Mouse (Mus musculus) thymus, adult 2 months (tissue): ENCODE data around the gene Ctf2.

Experiments used
- CTCF ChIP-seq: fragments of 200-500 bp; IDR thresholded peaks from 2 replicates; pipeline ENCODE4 v1.5.1; 2012; ENCODE audit warnings: mild to moderate bottlenecking, control low read depth, low read length, moderate library complexity, borderline replicate concordance; ENCODE audit not compliant: control insufficient read depth, poor library complexity, insufficient read depth; ENCODE audit errors: extremely low read depth
- POLR2A ChIP-seq: fragments of 200-500 bp; IDR thresholded peaks from 2 replicates; pipeline ENCODE4 v1.6.1; 2012; ENCODE audit warnings: mild to moderate bottlenecking, low read length, control low read depth, moderate library complexity; ENCODE audit not compliant: control insufficient read depth, poor library complexity, insufficient read depth; ENCODE audit errors: extremely low read depth

- no peak for TF ChIP-seq CTCF
- TF ChIP-seq POLR2A, result no peak
Observed at GRCm38 (mm10) chr7:127776426-127776825, 44.5 kb upstream of the Ctf2 start, which contains the start of gene Setd1a.
